Mouse (Mus musculus): ENCODE results near the gene 6030452D12Rik.

The 6030452D12Rik gene

GRCm38 (mm10) chr8:106518763-106519162 is 18.4 kb downstream of the 6030452D12Rik start:
- DNase-seq, result no peak

GRCm38 (mm10) chr8:106520578-106520977 is 20.3 kb downstream of the 6030452D12Rik start:
- no peak for DNase-seq

- no peak for DNase-seq
Observed at GRCm38 (mm10) chr8:106521845-106522244, 21.5 kb downstream of the 6030452D12Rik start.

- no peak for DNase-seq
Observed at GRCm38 (mm10) chr8:106526725-106527124, 26.4 kb downstream of the 6030452D12Rik start.

GRCm38 (mm10) chr8:106527241-106528036 is 27.1 kb downstream of the 6030452D12Rik start:
- DNase-seq, result no peak

GRCm38 (mm10) chr8:106528596-106529249 is 28.4 kb downstream of the 6030452D12Rik start:
- no peak for DNase-seq

- no peak for DNase-seq
Observed at GRCm38 (mm10) chr8:106529885-106530482, 29.7 kb downstream of the 6030452D12Rik start.

GRCm38 (mm10) chr8:106530566-106530965 is 30.2 kb downstream of the 6030452D12Rik start:
- DNase-seq, result no peak

- DNase-seq, result no peak
Observed at GRCm38 (mm10) chr8:106533709-106534108, 33.4 kb downstream of the 6030452D12Rik start.

GRCm38 (mm10) chr8:106534449-106534848 is 34.1 kb downstream of the 6030452D12Rik start:
- peak; percentile 62 for DNase-seq

- DNase-seq, result no peak
Observed at GRCm38 (mm10) chr8:106535448-106535847, 35.1 kb downstream of the 6030452D12Rik start.

- no peak for DNase-seq
Observed at GRCm38 (mm10) chr8:106539193-106539592, 38.9 kb downstream of the 6030452D12Rik start.

- DNase-seq, result no peak
Observed at GRCm38 (mm10) chr8:106541002-106541401, 40.7 kb downstream of the 6030452D12Rik start.

- no peak for DNase-seq
Observed at GRCm38 (mm10) chr8:106543043-106543442, 42.7 kb downstream of the 6030452D12Rik start.

GRCm38 (mm10) chr8:106545149-106545548 is 44.8 kb downstream of the 6030452D12Rik start:
- DNase-seq, result no peak

- DNase-seq, result no peak
Observed at GRCm38 (mm10) chr8:106546746-106547145, 46.4 kb downstream of the 6030452D12Rik start.

- no peak for DNase-seq
Observed at GRCm38 (mm10) chr8:106548366-106548936, 48.1 kb downstream of the 6030452D12Rik start.

- DNase-seq, result no peak
Observed at GRCm38 (mm10) chr8:106550906-106551305, 50.6 kb downstream of the 6030452D12Rik start.

- DNase-seq, result no peak
Observed at GRCm38 (mm10) chr8:106554011-106554410, 53.7 kb downstream of the 6030452D12Rik start.

- DNase-seq, result no peak
Observed at GRCm38 (mm10) chr8:106556068-106556645, 55.8 kb downstream of the 6030452D12Rik start.

Measured in kidney, adult 18-20 months (tissue).